Mouse (Mus musculus): Measurements from ENCODE around the gene Cyp2c66.
"Not testable (repeated sequence)": the region's sequence is repeated elsewhere in the genome, so short reads cannot be mapped to it uniquely, and the experiment has no call there.

The Cyp2c66 gene

GRCm38 (mm10) chr19:39113644-39114043 lies at the start of gene Cyp2c66:
Cyp2c66 (plus strand) TSS chr19:39113898.
- no peak for DNase-seq

- not testable (repeated sequence) for DNase-seq
These were observed 14.9 kb upstream of the Cyp2c66 start for GRCm38 (mm10) chr19:39098779-39099178.

GRCm38 (mm10) chr19:39156836-39157235 lies 43.1 kb downstream of the Cyp2c66 start:
- not testable (repeated sequence) for DNase-seq

Measured in cerebellum, adult 11 months (tissue).